Mouse (Mus musculus) megakaryocyte progenitor cell, adult 5-6 weeks (primary cell): ENCODE results near the gene Vps18. TPM values are rescaled to one million over a fixed set of nuclear protein-coding genes. Genes with fewer than 3 reads are reported as not detected.

Experiments
- ATAC-seq: replicated peaks from 2 replicates; pipeline ENCODE4 v1.8.0; 2016; ENCODE audit warnings: mild to moderate bottlenecking, moderate TSS enrichment, inconsistent platforms; ENCODE audit not compliant: poor library complexity
- total RNA-seq, 2 experiments: library from RNA; stranded (forward) in 1 of 2; stranded (reverse) in 1 of 2; fragments of 157-497, 149-512 nt in 1 of 2; fragments of 200-1000 nt in 1 of 2; gene quantifications; 2 replicates each; pipeline versions ENCODE4 v1.2.3 to v1.2.4; 2015 to 2017

The Vps18 gene
- total RNA-seq, 2 experiments from 2014 or later, result 7.2 to 20.0 TPM

DNA sequence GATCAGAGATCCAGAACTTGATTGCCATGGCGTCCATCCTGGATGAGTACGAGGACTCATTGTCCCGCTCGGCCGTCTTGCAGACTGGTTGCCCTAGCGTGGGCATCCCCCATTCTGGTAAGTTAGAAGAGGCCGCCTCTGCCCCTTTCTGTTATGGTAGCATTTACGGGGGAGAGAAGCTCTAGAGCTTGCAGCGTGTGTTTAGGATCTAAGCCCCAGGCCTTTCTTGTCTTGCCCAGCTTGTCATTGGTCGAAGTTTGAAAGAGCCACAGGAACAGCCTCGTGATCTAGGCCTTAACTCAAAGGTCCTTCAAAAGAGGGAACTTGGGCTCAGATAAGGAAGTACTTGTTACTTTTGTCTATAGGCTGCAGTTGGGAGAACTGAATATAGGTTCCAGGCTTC lies 475 bp downstream of the Vps18 start:
- ATAC-seq, result peak; percentile 43

DNA sequence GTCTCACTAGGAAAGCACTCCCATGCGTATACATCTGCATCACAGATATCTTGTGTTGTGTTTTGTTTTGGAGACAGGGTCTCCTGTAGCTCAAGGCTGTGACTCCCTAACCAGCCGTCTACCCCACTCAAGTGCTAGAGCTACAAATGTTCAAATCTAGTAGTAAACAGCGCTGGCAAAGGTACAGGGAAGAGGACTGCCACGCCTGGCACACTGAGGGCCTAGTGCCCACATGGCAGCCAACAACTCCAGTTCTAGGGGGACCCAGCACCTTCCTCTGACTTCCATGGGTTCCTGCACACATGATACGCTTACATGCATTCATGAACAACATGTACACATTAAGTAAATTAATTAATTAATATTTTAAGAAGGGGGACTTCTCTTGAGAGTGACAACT lies 3.7 kb downstream of the Vps18 start:
- no peak for ATAC-seq

DNA sequence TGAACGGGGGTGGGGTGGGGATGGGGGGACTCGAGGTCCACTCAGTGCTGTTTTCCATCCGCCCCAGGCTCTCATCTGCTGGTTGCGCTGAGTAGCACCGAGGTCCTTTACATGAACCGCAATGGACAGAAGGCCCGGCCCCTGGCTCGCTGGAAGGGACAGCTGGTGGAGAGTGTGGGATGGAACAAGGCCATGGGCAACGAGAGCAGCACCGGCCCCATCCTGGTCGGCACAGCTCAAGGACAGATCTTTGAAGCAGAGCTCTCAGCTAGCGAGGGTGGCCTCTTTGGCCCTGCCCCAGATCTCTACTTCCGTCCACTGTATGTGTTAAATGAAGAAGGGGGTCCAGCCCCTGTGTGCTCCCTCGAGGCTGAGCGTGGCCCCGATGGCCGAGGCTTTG lies 4.3 kb downstream of the Vps18 start:
- ATAC-seq, result no peak

DNA sequence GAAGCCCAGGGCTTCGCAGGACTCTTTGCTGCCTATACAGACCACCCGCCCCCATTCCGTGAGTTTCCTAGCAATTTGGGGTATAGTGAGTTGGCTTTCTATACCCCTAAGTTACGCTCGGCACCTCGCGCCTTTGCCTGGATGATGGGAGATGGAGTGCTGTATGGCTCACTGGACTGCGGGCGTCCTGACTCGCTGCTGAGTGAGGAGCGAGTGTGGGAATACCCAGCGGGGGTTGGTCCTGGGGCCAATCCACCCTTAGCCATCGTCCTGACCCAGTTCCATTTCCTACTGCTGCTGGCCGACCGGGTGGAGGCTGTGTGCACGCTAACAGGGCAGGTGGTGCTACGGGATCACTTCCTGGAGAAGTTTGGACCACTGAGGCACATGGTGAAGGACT lies 4.8 kb downstream of the Vps18 start:
- ATAC-seq, result no peak

DNA sequence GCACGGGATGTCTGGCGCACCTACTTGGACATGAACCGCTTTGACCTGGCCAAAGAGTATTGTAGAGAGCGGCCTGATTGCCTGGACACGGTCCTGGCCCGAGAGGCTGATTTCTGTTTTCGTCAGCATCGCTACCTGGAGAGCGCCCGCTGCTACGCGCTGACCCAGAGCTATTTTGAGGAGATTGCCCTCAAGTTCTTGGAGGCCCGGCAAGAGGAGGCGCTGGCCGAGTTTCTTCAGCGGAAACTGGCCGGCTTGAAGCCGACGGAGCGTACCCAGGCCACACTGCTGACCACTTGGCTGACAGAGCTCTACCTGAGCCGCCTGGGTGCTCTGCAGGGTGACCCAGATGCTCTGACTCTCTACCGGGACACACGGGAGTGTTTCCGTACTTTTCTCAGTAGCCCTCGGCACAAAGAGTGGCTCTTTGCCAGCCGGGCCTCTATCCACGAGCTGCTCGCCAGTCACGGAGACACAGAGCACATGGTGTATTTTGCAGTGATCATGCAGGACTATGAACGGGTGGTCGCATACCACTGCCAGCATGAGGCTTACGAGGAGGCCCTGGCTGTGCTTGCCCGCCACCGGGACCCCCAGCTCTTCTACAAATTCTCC lies 5.3 kb downstream of the Vps18 start:
- no peak for ATAC-seq

DNA sequence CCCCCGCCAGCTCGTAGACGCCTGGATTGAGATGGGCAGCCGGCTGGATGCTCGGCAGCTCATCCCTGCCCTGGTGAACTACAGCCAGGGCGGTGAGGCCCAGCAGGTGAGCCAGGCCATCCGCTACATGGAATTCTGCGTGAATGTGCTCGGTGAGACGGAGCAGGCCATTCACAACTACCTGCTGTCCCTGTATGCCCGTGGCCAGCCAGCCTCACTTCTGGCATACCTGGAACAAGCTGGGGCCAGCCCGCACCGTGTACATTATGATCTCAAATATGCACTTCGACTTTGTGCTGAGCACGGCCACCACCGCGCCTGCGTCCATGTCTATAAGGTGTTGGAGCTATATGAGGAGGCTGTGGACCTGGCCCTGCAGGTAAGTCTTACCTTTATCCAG lies 5.9 kb downstream of the Vps18 start:
- ATAC-seq, result no peak

DNA sequence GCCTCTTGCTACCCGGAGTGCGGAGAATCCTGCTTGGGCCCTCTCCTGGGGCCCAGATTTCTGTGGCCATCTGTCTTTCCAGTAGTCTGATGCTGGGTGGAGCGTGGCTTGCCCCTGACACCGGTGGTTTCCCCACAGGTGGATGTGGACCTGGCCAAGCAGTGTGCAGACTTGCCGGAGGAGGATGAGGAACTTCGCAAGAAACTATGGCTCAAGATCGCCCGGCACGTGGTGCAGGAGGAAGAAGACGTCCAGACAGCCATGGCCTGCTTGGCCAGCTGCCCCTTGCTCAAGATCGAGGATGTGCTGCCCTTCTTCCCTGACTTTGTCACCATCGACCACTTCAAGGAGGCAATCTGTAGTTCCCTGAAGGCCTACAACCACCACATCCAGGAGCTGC lies 8.2 kb downstream of the Vps18 start:
- no peak for ATAC-seq

DNA sequence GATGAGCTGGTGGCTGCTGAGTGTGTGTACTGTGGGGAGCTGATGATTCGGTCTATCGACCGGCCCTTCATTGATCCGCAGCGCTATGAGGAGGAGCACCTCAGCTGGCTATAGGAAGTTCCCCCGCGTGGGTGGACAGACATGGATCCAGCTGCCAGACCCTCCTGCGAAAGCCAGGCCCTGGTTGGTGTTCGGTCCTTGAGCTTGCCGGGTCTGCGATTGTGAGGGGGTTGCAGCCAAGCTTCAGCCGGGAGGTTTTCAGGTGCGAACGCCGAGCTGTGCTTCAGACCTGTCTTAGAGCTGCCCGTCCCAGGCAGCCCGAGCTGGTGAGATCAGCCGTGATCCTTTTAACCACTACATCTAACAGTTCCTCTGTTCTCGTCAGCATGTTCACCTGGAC lies 9.0 kb downstream of the Vps18 start:
- no peak for ATAC-seq

DNA sequence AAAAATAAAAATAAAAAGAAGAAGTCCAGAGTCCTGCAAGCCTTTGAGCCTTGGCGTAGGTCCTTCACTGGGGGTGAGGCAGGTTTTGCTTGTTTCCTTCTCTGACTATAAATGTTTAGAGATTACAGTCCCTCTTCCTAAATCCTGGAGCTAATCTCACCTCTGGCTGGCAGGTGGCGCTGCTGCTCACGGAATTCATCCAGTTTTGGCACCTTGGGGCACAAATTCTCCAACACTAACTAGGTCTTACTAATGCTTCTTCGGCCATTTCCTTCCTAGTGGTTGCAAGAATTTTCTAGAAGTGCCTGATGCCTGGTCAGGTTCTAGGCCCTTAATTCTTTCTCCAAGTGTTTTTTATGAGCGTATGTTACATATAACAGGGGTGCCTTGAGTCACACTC lies 9.8 kb downstream of the Vps18 start:
- peak; percentile 49 for ATAC-seq

DNA sequence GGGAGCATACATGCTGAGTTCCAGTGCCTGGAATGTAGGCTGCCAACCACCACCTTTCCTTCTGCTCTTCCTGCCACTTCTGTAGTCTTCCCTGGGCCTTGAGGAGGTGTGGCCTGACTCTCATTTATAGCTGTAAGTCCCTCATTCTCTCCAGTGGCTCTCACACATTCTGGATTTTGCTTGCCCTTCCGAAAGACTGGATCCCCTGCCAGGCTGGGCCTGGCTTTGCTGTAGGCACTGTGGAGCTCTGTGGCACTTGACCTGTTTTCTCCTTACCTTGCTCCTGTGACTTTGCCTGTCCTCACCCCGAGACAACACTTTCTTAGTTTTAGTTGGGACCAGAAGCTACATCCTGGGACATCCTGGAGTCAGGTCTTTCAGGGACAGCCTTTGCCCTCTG lies 10.3 kb downstream of the Vps18 start:
- no peak for ATAC-seq

DNA sequence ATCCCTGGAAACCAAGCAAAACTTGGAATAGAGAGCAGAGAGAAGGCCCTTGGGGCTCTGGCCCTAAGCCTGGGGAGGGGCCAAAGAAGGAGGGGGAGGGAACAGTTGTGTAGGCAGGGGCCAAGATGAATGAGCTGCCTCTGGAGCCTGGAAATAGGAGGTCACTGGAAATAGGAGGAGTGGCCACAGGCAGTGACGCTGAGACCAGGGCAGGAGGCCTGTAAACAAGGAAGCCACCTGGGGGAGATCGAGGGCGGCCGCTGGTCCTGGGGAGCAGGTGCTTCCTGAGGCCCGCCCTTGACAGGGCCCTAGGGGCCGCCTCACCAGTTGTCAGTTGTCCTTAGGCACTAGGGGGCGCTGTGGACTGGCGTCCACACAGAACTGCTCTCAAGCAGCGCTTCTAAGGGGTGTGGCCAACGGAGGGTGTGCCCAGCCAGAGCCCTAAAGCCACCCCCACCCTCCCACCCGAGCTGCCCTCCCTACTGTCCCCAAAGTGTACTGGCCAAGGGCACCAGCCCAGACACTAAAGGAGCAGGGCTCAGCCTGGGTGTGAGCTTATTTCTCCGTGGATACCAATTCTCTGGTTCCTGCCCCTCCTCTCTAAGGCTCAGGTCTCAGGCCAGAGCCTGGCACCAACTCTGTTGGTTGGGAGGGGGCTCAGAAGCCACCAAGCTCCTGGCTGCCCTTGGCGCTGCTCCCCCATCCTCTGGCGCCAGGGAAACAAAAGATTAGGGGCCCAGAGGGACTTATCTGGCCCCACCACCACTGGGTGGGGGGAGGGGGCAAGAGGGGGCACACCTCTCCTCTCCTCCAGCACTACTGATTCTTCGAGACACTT lies 11.7 kb downstream of the Vps18 start:
- ATAC-seq, result peak; percentile 79

DNA sequence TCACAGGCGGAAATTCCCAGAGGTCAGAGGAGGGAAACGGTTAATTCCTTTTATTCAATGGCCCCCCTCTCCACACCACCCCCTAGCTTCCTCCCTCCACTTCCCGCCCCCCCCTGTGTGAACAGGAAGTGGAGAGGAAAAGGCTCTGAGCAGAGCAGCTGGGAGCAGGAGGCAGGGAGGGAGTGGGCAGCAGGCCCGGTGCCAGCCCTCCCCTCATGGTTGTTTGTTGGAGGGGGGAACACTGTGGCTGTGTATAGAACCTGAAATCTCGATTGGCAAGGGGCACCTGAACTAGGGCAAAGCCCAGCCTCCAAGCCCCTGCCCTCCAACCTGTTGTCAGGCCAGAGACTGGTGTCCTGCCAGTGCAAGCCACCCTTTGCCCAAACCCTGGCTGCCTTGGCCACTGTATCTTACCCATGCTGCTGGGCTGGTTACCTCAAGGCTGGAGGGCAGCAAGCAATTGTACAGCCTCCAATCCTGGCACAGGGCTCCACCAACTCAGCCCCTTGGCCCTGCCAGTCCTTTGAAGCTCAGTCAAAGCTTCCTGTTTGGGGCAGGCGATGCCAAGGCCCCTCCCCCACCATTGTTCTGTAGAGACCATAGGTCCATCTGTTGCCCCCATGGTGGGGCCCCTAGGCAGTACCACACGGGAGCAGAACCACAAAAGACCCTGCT lies 12.4 kb downstream of the Vps18 start:
- ATAC-seq, result no peak

DNA sequence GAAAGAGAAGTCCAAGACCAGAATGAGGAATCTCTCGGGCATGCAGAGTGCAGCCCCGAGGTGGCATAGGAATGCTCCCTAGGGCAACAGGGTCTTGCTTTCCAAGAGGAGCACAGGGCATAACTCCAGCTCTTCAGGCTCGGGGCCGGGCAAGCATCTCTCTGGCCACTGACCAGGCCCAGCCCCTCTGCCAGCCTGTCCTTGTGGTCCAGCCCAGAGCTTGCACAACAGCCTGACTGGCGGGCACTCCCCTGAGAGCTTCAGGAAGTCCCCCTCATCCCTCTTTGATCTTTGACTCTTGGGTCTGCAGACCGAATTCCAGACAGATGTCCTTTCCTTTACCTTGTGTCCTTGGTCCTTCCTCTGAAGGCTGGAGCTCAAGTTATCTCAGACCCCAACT lies 14.3 kb downstream of the Vps18 start:
- ATAC-seq, result no peak

DNA sequence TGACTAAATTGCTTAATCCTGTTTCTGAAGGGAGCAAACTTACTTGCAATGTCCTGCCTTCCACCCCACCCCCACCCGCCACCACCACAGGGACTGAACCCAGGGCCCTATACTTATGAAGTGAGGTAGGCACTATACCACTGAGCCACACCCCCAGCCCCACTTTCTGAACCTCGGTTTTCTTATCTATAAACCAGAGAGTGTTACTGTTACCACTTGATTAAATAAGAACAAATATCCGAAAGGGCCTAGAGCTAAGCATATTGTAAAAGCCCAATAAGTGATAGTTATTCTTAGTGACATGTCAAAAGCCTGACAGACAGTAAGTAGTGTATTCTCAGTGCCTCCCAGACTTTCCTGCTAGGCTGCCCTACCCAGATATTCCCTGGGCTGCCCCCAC lies 15.9 kb downstream of the Vps18 start:
- ATAC-seq, result peak; percentile 43

DNA sequence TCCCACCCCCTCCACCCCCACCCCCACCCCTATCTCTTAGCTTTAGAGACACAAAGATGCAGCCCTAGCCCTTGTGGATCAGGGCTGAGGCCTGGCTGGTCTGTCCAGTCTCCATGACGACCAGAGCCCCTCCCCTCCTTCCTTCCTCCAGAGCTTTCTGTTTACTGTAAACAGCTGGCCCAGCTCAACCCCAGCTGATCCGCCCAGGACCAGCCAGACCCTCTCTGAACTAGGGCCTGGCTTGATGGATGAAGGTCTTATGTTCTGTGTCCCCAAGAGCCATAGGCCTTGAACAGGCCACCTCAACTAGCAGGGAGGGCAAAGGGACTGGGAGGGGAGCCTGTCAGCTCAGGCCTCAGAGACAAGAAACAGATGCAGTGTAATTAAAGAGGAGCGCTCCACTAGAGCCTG lies 16.3 kb downstream of the Vps18 start:
- ATAC-seq, result 0 out of 2 replicates have a peak, but pooled peaks have one; percentile 0

DNA sequence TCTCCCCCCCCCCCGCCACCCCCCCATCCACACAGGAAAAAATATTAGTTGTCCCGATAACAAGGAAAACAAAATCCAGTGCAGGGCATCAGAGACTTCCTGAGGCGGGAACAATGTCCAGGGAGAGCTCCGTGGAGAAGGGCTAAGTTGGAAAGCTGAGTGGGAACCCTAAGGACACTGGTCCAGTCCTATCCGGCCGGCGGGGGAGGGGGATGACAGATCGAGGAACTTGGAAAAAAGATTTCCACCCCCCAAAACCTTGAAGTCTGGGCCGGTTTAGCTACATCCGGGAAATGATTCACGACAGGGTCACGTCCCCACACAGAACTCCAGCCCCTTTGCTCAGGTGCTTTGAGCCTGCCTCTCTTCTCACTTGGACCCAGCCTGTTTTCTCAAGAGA lies 23.0 kb downstream of the Vps18 start:
- ATAC-seq, result no peak

DNA sequence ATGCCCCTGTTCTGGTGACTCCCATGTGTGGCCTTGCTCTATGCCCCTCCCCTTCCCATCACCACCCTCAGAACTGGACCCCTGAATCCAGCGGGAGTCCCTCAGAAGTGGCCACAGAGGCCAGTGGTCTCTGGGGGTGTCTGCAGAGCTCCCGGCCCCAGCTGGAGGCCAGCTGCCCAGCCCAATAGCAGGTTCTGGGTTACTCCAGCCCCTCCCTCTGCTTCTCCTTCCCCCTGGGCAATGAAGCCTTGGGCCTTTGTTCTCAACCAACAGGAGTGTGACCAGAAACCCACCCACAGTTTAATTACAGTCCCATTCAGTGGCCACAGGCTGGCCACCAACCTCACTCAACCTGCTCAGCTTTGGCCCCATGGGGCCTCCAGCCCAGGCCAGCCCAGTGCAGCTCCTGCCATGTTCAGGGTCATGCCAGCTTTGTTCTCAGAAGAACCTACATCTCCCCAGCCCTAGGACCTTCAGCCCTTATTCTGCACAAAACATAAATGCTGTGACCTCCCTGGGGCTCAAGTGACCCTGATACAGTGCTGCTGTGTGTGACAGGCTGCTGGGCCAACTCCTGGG lies 23.9 kb downstream of the Vps18 start:
- no peak for ATAC-seq

DNA sequence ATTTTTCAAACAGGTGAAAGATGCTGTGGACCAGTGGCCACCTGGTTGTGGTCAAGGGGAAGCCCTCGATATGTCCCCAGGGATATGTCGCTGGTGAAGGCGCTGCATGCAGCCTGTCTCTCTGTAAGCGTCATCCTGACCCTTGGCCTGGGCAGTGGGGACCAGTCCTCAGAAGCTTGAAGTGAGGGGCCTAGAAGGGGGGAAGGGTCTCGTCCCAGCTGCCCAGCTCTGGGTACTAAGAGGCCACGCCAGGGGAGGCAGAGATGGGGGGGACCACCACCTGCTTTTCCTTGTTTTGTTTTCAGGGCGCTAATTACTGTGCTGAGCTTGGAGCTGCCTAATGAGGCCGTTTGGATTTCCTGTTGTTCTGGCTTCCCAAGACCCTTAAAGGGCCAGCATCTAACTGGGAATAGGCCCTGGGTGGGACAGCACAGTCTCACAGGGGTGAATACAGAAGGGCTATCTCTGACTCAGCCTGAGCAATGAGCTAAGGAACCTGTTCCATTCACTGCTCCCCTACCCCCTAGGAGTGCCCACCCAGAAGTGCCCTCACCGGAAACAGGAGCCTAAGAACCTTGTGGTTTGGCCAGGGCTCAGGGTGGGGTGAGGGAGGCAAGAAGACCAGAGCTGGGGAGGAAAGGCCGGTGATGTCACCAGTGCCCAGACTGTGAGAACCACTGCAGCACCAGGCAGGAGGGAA lies 25.4 kb downstream of the Vps18 start:
- ATAC-seq, result no peak

DNA sequence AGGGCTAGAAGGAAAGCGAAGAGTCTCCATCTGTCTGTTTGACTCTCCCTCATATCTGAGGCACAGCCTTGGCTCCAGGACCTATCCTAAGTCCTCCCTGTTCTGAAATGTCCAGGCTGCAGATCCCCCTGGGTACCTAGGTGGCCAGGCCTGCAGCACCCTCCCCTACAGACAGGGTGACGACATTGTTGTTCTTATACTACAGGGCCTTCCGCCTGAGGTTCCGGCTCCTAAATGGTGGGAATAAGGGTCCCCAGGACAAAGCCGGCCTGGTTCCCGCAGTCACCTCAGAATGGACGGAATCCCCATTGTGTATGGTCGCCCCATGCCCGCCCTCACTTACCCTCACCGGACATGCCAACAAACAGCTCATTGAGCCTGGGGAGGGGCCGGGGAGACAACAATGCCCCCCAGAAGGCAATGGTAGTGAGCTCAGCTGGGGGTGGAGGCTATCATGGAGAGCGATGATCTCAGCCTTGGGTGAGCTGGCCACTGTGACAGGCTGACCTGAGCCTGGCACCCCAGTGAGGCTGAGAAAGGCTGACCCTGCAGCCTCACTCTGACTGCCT lies 26.3 kb downstream of the Vps18 start:
- ATAC-seq, result no peak

DNA sequence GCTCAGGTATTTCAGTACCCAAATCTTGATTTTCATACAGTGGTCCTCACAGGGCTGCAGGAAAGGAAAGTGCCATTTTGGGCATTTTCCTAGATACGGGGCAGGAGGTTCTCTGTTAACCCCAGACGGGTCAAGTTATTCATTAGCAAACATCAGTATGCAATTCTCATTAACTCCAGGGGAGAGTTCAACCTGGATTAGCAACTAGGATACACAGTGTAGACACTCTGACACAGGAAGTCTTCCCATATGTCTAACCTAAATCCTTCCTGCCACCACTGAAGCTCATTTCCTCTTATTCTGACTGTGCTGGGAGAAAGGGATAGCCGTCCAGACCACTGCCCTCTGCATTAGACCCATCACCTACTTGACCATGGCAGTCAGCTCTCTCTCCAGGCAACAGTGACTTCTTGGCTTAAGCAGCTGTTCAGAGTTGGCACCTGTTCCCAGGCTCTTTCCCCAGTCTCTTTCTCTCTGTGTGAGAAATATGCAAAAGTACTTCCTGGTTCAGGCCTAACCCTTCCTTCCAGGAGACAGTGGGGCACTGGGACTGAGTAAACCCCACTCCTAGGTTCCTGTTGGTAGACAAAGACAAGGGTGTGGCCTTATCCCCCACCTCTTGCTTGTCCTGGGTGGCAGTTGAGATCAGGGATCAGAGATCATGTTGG lies 29.6 kb downstream of the Vps18 start:
- no peak for ATAC-seq
